8 mouse cellular contexts compared by ENCODE assay signal in genomic region chr13:76383972-76384663, GRCm38 (mm10). TPM values are rescaled to one million over a fixed set of nuclear protein-coding genes. Genes with fewer than 3 reads are reported as not detected.
DNase-seq lines count a peak whose midpoint lies in the region; ATAC-seq and TF ChIP-seq lines count a peak whose summit lies in the region.

TSS of gene Mctp1 (plus strand) at chr13:76384535.

- DNase-seq in left cerebral cortex, adult 18-20 months (ENCODE audit: low spot score in 2 of 2): peak; percentile 27 to 50
- DNase-seq in left cerebral cortex, adult 11 months (ENCODE audit: low spot score): no peak
- DNase-seq in heart, adult 8-10 months (ENCODE audit: low spot score): peak; percentile 26
- DNase-seq in kidney, adult 2 months: peak; percentile 38

- peaks cover 33% of the 10 kb centered on the region for H3K27me3 ChIP-seq in embryonic facial prominence, embryonic 12.5 days
- H3K27me3 ChIP-seq in kidney, adult 2 months (replicated peaks; ENCODE audit: control insufficient read depth, insufficient read depth, low read length): peaks cover 1% of the 10 kb centered on the region
- peaks cover 39% of the 10 kb centered on the region for H3K27me3 ChIP-seq in limb, embryonic 15.5 days
- H3K27me3 ChIP-seq in midbrain, embryonic 15.5 days (replicated peaks): 0 out of 2 replicates have a peak, but pooled peaks cover 7% of the 10 kb centered on the region
- peaks cover 14% of the 10 kb centered on the region for H3K27me3 ChIP-seq in stomach, embryonic 15.5 days (replicated peaks)

- peak within 1 kb of the TSS; percentile 25 for H3K9ac ChIP-seq in embryonic facial prominence, embryonic 12.5 days
- H3K9ac ChIP-seq in limb, embryonic 15.5 days: peak within 1 kb of the TSS; percentile 28; the same call in 1 of the 2 replicates
- peak within 1 kb of the TSS; percentile 68 for H3K9ac ChIP-seq in midbrain, embryonic 15.5 days
- H3K9ac ChIP-seq in stomach, embryonic 15.5 days: peak within 1 kb of the TSS; percentile 42; the same call in 1 of the 2 replicates

- H3K4me3 ChIP-seq in embryonic facial prominence, embryonic 12.5 days: peak within 1 kb of the TSS; percentile 47
- peak within 1 kb of the TSS; percentile 44 for H3K4me3 ChIP-seq in kidney, adult 2 months (ENCODE audit: insufficient read depth, low read depth, low read length)
- peak within 1 kb of the TSS; percentile 53 for H3K4me3 ChIP-seq in limb, embryonic 15.5 days
- peak within 1 kb of the TSS; percentile 84 for H3K4me3 ChIP-seq in midbrain, embryonic 15.5 days
- peak within 1 kb of the TSS; percentile 55 for H3K4me3 ChIP-seq in stomach, embryonic 15.5 days (replicated peaks)

- under 1% methylated on average over 55 of the region's 62 CpGs for WGBS in embryonic facial prominence, embryonic 12.5 days
- WGBS in kidney, adult 2 months: under 1% methylated on average over 62 of the region's 62 CpGs
- WGBS in limb, embryonic 15.5 days: under 1% methylated on average over 57 of the region's 62 CpGs
- WGBS in midbrain, embryonic 15.5 days: under 1% methylated on average over 45 of the region's 62 CpGs
- WGBS in stomach, embryonic 15.5 days: under 1% methylated on average over 48 of the region's 62 CpGs

- no peaks in the 10 kb centered on the region for H3K9me3 ChIP-seq in embryonic facial prominence, embryonic 12.5 days
- H3K9me3 ChIP-seq in limb, embryonic 15.5 days: no peaks in the 10 kb centered on the region
- H3K9me3 ChIP-seq in midbrain, embryonic 15.5 days: no peaks in the 10 kb centered on the region
- no peaks in the 10 kb centered on the region for H3K9me3 ChIP-seq in stomach, embryonic 15.5 days

- H3K4me2 ChIP-seq in embryonic facial prominence, embryonic 12.5 days (replicated peaks): peak within 1 kb of the TSS; percentile 96
- H3K4me2 ChIP-seq in limb, embryonic 15.5 days: peak within 1 kb of the TSS; percentile 98
- peak within 1 kb of the TSS; percentile 89 for H3K4me2 ChIP-seq in midbrain, embryonic 15.5 days
- peak within 1 kb of the TSS; percentile 98 for H3K4me2 ChIP-seq in stomach, embryonic 15.5 days

- no peak for TF ChIP-seq POLR2A in kidney, adult 2 months (IDR thresholded peaks at IDR 0.05; ENCODE audit: low read depth, low read length)

- H3K36me3 ChIP-seq in embryonic facial prominence, embryonic 12.5 days: no peaks in the 10 kb centered on the region
- H3K36me3 ChIP-seq in kidney, adult 2 months (ENCODE audit: control insufficient read depth, insufficient read depth, low read length): no peaks in the 10 kb centered on the region
- no peaks in the 10 kb centered on the region for H3K36me3 ChIP-seq in limb, embryonic 15.5 days
- H3K36me3 ChIP-seq in midbrain, embryonic 15.5 days (replicated peaks): no peaks in the 10 kb centered on the region
- H3K36me3 ChIP-seq in stomach, embryonic 15.5 days: no peaks in the 10 kb centered on the region

- peak; percentile 91 for ATAC-seq in embryonic facial prominence, embryonic 12.5 days (ENCODE audit: insufficient number of reproducible peaks, insufficient read depth, low FRiP score, low TSS enrichment)
- ATAC-seq in limb, embryonic 15.5 days (ENCODE audit: insufficient number of reproducible peaks, low FRiP score, low TSS enrichment, low read depth): peak; percentile 83
- peak; percentile 94 for ATAC-seq in midbrain, embryonic 15.5 days (replicated peaks)
- peak; percentile 91 for ATAC-seq in stomach, embryonic 15.5 days (ENCODE audit: insufficient read depth, low FRiP score, low read depth)

- H3K27ac ChIP-seq in embryonic facial prominence, embryonic 12.5 days: no peak within 1 kb of the TSS
- H3K27ac ChIP-seq in kidney, adult 2 months (ENCODE audit: insufficient read depth, low read depth, low read length): no peak within 1 kb of the TSS
- H3K27ac ChIP-seq in limb, embryonic 15.5 days: no peak within 1 kb of the TSS
- peak within 1 kb of the TSS; percentile 58 for H3K27ac ChIP-seq in midbrain, embryonic 15.5 days
- H3K27ac ChIP-seq in stomach, embryonic 15.5 days: peak within 1 kb of the TSS; percentile 32

- TF ChIP-seq CTCF in kidney, adult 2 months (conservative IDR thresholded peaks at IDR 0.05; ENCODE audit: insufficient read depth, insufficient read length, low read depth, low read length): no peak

- H3K4me1 ChIP-seq in embryonic facial prominence, embryonic 12.5 days: peaks cover 8% of the 10 kb centered on the region
- no peaks in the 10 kb centered on the region for H3K4me1 ChIP-seq in kidney, adult 2 months (ENCODE audit: control insufficient read depth, insufficient read depth, low read length)
- H3K4me1 ChIP-seq in limb, embryonic 15.5 days: peaks cover 16% of the 10 kb centered on the region
- peaks cover 12% of the 10 kb centered on the region for H3K4me1 ChIP-seq in midbrain, embryonic 15.5 days
- H3K4me1 ChIP-seq in stomach, embryonic 15.5 days: peaks cover 13% of the 10 kb centered on the region

RNA-seq across cellular contexts. Expression of gene Mctp1, which starts in this region (rescaled TPM):
- 10 to 100 TPM; 42.5 to 52.6 TPM for total RNA-seq in left cerebral cortex, adult 18-20 months (2021)
- 0.70 and 0.89 TPM in 2 replicates for polyA plus RNA-seq in embryonic facial prominence, embryonic 12.5 days (2016; fragmentation: Nextera tagmentation; extraction: Ambion mirVana)
- total RNA-seq in heart, adult 8-10 months (2022): 1 to 10 TPM; 2.7 to 3.3 (median 2.8) TPM
- polyA plus RNA-seq in kidney, adult 2 months (2012; rRNA removed): 0.14 and 0.30 TPM in 2 replicates
- polyA plus RNA-seq in limb, embryonic 15.5 days (2015; fragmentation: Nextera tagmentation; extraction: Ambion mirVana): 1.5 and 1.8 TPM in 2 replicates
- 3.4 and 3.9 TPM in 2 replicates for polyA plus RNA-seq in midbrain, embryonic 15.5 days (2015; fragmentation: Nextera tagmentation; extraction: Ambion mirVana)
- 1.5 and 1.6 TPM in 2 replicates for polyA plus RNA-seq in stomach, embryonic 15.5 days (2015; fragmentation: Nextera tagmentation; extraction: Ambion mirVana)

Comparison
In these comparisons a context has a peak if more than half of its experiments do, and no peak if none do; other contexts are left out.
1. RNA of gene Mctp1 (total RNA-seq): 42.5 to 52.6 TPM in left cerebral cortex, adult 18-20 months; 2.7 to 3.3 TPM in heart, adult 8-10 months; every median in the first group is over 10 times any median in the second.
2. Peak in ATAC-seq, H3K4me3 ChIP-seq, H3K9ac ChIP-seq and H3K4me2 ChIP-seq in embryonic facial prominence, embryonic 12.5 days; RNA of the gene not detected or under 1 TPM.
3. Peak in DNase-seq and H3K4me3 ChIP-seq in kidney, adult 2 months; RNA of the gene not detected or under 1 TPM.
4. H3K27ac ChIP-seq: peak in midbrain, embryonic 15.5 days (single experiment) and stomach, embryonic 15.5 days (single experiment); none in embryonic facial prominence, embryonic 12.5 days (single experiment), kidney, adult 2 months (single experiment) and limb, embryonic 15.5 days (single experiment).
5. Peak in every context shown above with its lines, with median percentiles within 50 percentile points of each other: ATAC-seq, H3K4me2 ChIP-seq, H3K4me3 ChIP-seq and H3K9ac ChIP-seq.